Mouse (Mus musculus) kidney, embryonic 14.5 days (tissue): Measurements from ENCODE around the gene Gins2. TPM values are rescaled to one million over a fixed set of nuclear protein-coding genes. Genes with fewer than 3 reads are reported as not detected.

Experiments used
- ATAC-seq: fragments of 200-750 bp; cut with Nextera tagmentation; 2 replicates; pipeline ENCODE4 v1.8.0; 2017; ENCODE audit warnings: moderate number of reproducible peaks, mild to moderate bottlenecking, moderate TSS enrichment, moderate library complexity; ENCODE audit not compliant: low FRiP score, low TSS enrichment
- H3K27ac ChIP-seq: fragments of 300-500 bp; sonication (generic); 2 replicates; pipeline ENCODE4 v1.5.1; 2014; ENCODE audit warnings: low read depth, mild to moderate bottlenecking, low read length, moderate library complexity, mixed read lengths
- H3K27me3 ChIP-seq: fragments of 300-500 bp; sonication (generic); 2 replicates; pipeline ENCODE4 v1.6.1; 2014; ENCODE audit warnings: mild to moderate bottlenecking, low read length; ENCODE audit not compliant: control insufficient read depth, insufficient read depth
- H3K36me3 ChIP-seq: fragments of 300-500 bp; sonication (generic); 2 replicates; pipeline ENCODE4 v1.6.1; 2014; ENCODE audit warnings: low read length, mixed read lengths; ENCODE audit not compliant: control insufficient read depth, insufficient read depth
- H3K4me1 ChIP-seq: fragments of 300-500 bp; sonication (generic); 2 replicates; pipeline ENCODE4 v1.6.1; 2014; ENCODE audit warnings: low read length, mixed read lengths; ENCODE audit not compliant: control insufficient read depth, insufficient read depth
- H3K4me2 ChIP-seq: fragments of 300-500 bp; sonication (generic); replicated peaks from 2 replicates; pipeline ENCODE4 v1.6.1; 2014; ENCODE audit warnings: low read depth, mild to moderate bottlenecking, low read length
- H3K4me3 ChIP-seq: fragments of 300-500 bp; sonication (generic); 2 replicates; pipeline ENCODE4 v1.5.1; 2014; ENCODE audit warnings: mild to moderate bottlenecking, low read length
- H3K9ac ChIP-seq: fragments of 300-500 bp; sonication (generic); 2 replicates; pipeline ENCODE4 v1.6.1; 2014; ENCODE audit warnings: low read depth, mild to moderate bottlenecking, low read length, moderate library complexity
- H3K9me3 ChIP-seq: fragments of 300-500 bp; sonication (generic); 2 replicates; pipeline ENCODE4 v1.6.1; 2016; ENCODE audit warnings: low read length; ENCODE audit not compliant: control insufficient read depth
- WGBS: fragments of 180-500 bp; shearing (Covaris S2); extraction: QIAGEN DNeasy Blood & Tissue Kit; methylation state at CpG from one replicate; pipeline ENCODE4 v1.1.7; 2014; 5-methylcytosine and 5-hydroxymethylcytosine counted together
- polyA plus RNA-seq: library from polyadenylated mRNA; unstranded; fragments of >200 nt; fragmentation: Nextera tagmentation; extraction: Ambion mirVana; gene quantifications from 2 replicates; pipeline ENCODE4 v1.2.1, GENCODE M21; 2014

The Gins2 gene
- polyA plus RNA-seq, 1 experiment from 2014 or later = 118 TPM

- no peaks in the 10 kb centered on the region for H3K9me3 ChIP-seq
- peak overlapping the region; percentile 51 for H3K4me3 ChIP-seq
- no peaks in the 10 kb centered on the region for H3K27me3 ChIP-seq
- 63% methylated on average over 2 of the region's 2 CpGs for WGBS
- ATAC-seq = no peak
- H3K27ac ChIP-seq = no peak overlapping the region; the same call in 1 of the 2 replicates
- peaks cover 3% of the 10 kb centered on the region; the same call in 1 of the 2 replicates for H3K4me1 ChIP-seq
- peaks cover 10% of the 10 kb centered on the region; the same call in 1 of the 2 replicates for H3K36me3 ChIP-seq
- peak overlapping the region; percentile 61 for H3K4me2 ChIP-seq
- H3K9ac ChIP-seq = peak overlapping the region; percentile 56
These were observed 817 bp upstream of the Gins2 start for GRCm38 (mm10) chr8:120589921-120590320.

- no peaks in the 10 kb centered on the region for H3K27me3 ChIP-seq
- peaks cover 5% of the 10 kb centered on the region; the same call in 1 of the 2 replicates for H3K4me1 ChIP-seq
- ATAC-seq = no peak
- no peaks in the 10 kb centered on the region for H3K9me3 ChIP-seq
- H3K9ac ChIP-seq = no peak overlapping the region
- no peak overlapping the region for H3K4me3 ChIP-seq
- WGBS = 92% methylated on average over 10 of the region's 10 CpGs
- peaks cover 42% of the 10 kb centered on the region for H3K36me3 ChIP-seq
- H3K4me2 ChIP-seq = no peak overlapping the region
- H3K27ac ChIP-seq = no peak overlapping the region
These were observed 3.6 kb downstream of the Gins2 start for GRCm38 (mm10) chr8:120585521-120585920.

DNA sequence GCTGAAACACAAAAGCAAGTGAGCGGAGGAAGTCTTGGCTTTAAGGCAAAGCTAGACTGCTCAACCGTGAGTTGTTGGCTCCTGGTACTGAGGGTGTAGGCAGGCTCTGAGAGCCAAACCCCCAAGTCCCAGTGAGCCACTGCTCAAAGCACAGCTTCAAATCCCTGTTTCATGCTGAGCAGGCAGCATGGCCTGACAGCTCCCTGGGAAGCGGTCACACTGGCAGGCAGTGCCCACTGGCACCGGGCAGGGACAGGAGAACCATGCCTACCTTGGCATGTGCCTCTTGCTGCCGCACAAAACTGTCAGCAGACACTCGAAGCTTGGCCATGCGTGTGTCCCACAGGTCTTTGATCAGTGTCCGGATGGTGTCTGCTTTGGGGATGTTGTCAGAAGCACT, 7.3 kb downstream of the Gins2 start:
- H3K36me3 ChIP-seq = peaks cover 78% of the 10 kb centered on the region
- no peak overlapping the region for H3K9ac ChIP-seq
- 0 out of 2 replicates have a peak, but pooled peaks cover 9% of the 10 kb centered on the region for H3K4me1 ChIP-seq
- H3K27me3 ChIP-seq = no peaks in the 10 kb centered on the region
- H3K4me2 ChIP-seq = no peak overlapping the region
- no peak overlapping the region for H3K4me3 ChIP-seq
- H3K9me3 ChIP-seq = no peaks in the 10 kb centered on the region
- WGBS = 85% methylated on average over 8 of the region's 8 CpGs
- H3K27ac ChIP-seq = no peak overlapping the region
- no peak for ATAC-seq

DNA sequence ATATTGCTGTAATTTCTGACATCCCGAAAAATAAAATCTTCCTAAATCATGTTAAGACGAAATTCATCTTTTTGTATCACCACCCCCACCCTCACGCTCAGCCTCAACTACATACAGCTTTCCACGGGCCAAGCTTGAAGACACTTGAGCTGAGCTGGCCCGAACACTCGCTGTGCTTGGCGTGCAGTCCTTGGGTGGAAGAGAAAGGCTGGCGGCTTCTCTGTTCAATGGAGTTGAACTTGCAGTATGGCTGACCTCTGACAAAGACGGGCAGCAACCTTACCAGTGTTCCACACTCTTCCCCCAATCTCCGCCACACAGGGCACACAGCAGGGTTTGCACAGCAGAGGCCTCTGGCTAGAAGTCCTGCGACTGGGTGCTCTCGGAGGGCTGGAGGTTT, 7.8 kb downstream of the Gins2 start:
- 89% methylated on average over 12 of the region's 12 CpGs for WGBS
- Histone ChIP-seq H3K27ac (no peak overlapping the region), H3K27me3 (no peaks in the 10 kb centered on the region), H3K9ac (no peak overlapping the region), H3K4me1 (0 out of 2 replicates have a peak, but pooled peaks cover 13% of the 10 kb centered on the region), H3K36me3 (peaks cover 82% of the 10 kb centered on the region), H3K4me2 (no peak overlapping the region), H3K9me3 (no peaks in the 10 kb centered on the region), H3K4me3 (no peak overlapping the region)
- no peak for ATAC-seq

GRCm38 (mm10) chr8:120580336-120581000, 8.6 kb downstream of the Gins2 start:
- WGBS = 83% methylated on average over 8 of the region's 8 CpGs
- H3K4me2 ChIP-seq = no peak overlapping the region
- no peaks in the 10 kb centered on the region for H3K27me3 ChIP-seq
- H3K9me3 ChIP-seq = no peaks in the 10 kb centered on the region
- H3K4me3 ChIP-seq = no peak overlapping the region
- ATAC-seq = no peak
- peaks cover 85% of the 10 kb centered on the region for H3K36me3 ChIP-seq
- no peak overlapping the region for H3K9ac ChIP-seq
- H3K4me1 ChIP-seq = peaks cover 20% of the 10 kb centered on the region; the same call in 1 of the 2 replicates
- no peak overlapping the region for H3K27ac ChIP-seq

DNA sequence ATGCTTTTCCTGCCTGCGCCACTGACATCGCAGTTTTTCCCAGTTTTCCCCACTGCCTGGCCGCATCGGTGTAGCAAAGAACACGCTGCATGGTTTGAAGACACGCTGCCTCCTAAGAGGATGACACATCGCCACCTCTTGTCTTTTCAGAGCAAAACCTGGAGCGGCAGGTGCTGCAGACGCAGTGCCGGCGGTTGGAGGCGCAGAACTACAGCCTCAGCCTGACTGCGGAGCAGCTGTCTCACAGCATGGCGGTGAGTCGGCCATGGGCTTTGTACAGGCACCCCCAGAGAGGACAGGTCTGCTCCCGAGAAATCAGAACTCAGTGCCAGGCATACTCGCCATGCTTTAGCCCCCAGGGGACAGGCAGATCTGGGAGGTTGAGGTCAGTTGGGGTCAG, 11.3 kb downstream of the Gins2 start:
- 93% methylated on average over 17 of the region's 17 CpGs for WGBS
- Histone ChIP-seq H3K27ac (no peak overlapping the region), H3K4me2 (no peak overlapping the region), H3K9me3 (no peaks in the 10 kb centered on the region), H3K9ac (no peak overlapping the region), H3K4me3 (no peak overlapping the region), H3K4me1 (peaks cover 20% of the 10 kb centered on the region; the same call in 1 of the 2 replicates), H3K27me3 (no peaks in the 10 kb centered on the region), H3K36me3 (peaks cover 97% of the 10 kb centered on the region)
- ATAC-seq = no peak

- Histone ChIP-seq H3K27ac (no peak overlapping the region; the same call in 1 of the 2 replicates), H3K4me3 (no peak overlapping the region), H3K27me3 (no peaks in the 10 kb centered on the region), H3K36me3 (peaks cover 98% of the 10 kb centered on the region), H3K9ac (no peak overlapping the region; the same call in 1 of the 2 replicates), H3K9me3 (no peaks in the 10 kb centered on the region), H3K4me2 (no peak overlapping the region), H3K4me1 (peaks cover 20% of the 10 kb centered on the region; the same call in 1 of the 2 replicates)
- WGBS = 55% methylated on average over 9 of the region's 9 CpGs
- ATAC-seq = no peak
These were observed 13.3 kb downstream of the Gins2 start for GRCm38 (mm10) chr8:120575801-120576200.

DNA sequence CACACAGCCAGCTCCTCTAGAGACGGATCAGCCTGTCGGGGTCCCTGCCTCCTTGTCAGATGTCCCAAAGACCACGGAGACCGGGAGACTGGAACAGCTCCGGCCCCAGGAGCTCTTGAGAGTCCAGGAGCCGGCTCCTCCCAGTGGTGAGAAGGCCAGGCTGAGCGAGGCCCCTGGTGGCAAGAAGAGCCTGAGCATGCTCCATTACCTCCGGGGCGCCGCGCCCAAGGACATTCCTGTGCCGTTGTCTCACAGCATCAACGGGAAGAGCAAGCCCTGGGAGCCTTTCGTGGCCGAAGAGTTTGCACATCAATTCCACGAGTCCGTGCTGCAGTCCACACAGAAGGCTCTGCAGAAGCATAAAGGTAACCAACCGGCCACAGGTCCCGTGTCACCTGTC, 14.2 kb downstream of the Gins2 start:
- H3K27me3 ChIP-seq = no peaks in the 10 kb centered on the region
- peaks cover 95% of the 10 kb centered on the region for H3K36me3 ChIP-seq
- WGBS = 62% methylated on average over 19 of the region's 19 CpGs
- no peak overlapping the region for H3K4me2 ChIP-seq
- H3K4me3 ChIP-seq = no peak overlapping the region
- no peak overlapping the region for H3K27ac ChIP-seq
- H3K9me3 ChIP-seq = no peaks in the 10 kb centered on the region
- no peak overlapping the region for H3K9ac ChIP-seq
- no peak for ATAC-seq
- peaks cover 20% of the 10 kb centered on the region; the same call in 1 of the 2 replicates for H3K4me1 ChIP-seq

DNA sequence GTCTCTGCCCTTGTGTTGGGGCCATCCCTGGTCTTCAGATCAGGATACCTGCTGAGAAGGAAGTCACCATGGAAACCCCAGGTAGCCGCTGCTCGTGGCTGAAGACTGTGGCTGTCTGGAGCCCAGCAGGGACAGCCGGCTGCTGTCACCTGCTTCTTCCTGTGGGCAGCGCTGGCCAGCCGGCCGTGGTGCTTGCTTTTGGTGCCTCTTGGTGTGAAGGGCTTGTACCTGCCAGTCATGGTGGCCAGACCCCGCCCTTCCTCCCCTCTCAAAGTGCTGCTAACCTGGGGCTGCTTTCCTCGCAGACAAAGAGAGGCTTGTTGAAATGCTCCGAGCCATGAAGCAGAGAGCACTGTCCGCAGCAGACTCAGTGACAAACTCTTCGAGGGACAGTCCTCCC, 15.2 kb downstream of the Gins2 start:
- Histone ChIP-seq H3K4me1 (peaks cover 20% of the 10 kb centered on the region; the same call in 1 of the 2 replicates), H3K4me3 (no peak overlapping the region), H3K36me3 (peaks cover 96% of the 10 kb centered on the region), H3K9me3 (no peaks in the 10 kb centered on the region), H3K27ac (no peak overlapping the region), H3K9ac (no peak overlapping the region), H3K27me3 (no peaks in the 10 kb centered on the region), H3K4me2 (no peak overlapping the region)
- 68% methylated on average over 11 of the region's 11 CpGs for WGBS
- ATAC-seq = no peak
